ENCODE assay signal across 15 mouse cellular contexts in the genomic region with DNA sequence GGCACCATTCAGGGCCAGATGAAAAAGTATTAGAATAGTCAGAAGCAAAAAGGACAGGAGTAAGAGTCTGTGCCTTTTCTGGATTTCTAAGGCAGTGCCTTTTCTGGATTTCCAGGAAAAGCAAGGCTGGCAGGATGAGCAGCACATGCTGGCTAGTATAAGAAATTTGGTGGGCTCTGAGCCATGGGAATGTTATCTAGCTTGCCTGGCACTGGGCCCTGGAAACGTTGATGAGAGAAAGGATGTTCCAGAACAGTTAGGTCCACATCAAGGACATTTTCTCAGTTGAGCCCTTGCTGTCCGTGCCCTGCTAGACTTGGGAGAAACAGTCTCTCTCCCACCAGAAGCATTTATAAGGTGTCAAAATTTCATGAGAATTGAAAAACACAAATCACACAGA.
DNase-seq lines count a peak whose midpoint lies in the region; ATAC-seq lines count a peak whose summit lies in the region.
"Had no signal": no experiment of that assay in that cellular context is flagged by ENCODE, and none has a peak within 500 bp of the region (broad histone marks: within the 10 kb centered on the region; RNA-seq: fewer than 3 reads in every experiment).

No protein-coding gene starts in this region.

- no peaks in the 10 kb centered on the region for H3K36me3 ChIP-seq in heart, embryonic 11.5 days (ENCODE audit: control insufficient read depth, insufficient read depth, low read length)
- H3K36me3 ChIP-seq: hindbrain, embryonic 15.5 days; limb, embryonic 15.5 days; stomach, embryonic 15.5 days had no signal

- peak; percentile 96 for DNase-seq in heart, adult 11 months
- DNase-seq in urinary bladder, postnatal 14 days (ENCODE audit: low spot score) = peak; percentile 11
- DNase-seq in urinary bladder, adult 18-20 months (ENCODE audit: low spot score in 2 of 2) = no peak
- peak; percentile 80 for DNase-seq in heart, adult 8-10 months (ENCODE audit: low spot score)
- DNase-seq in kidney, postnatal 10 days = no peak
- no peak for DNase-seq in layer of hippocampus, adult 8-10 months (ENCODE audit: low spot score in 2 of 2)
- DNase-seq: kidney, adult 9 months; layer of hippocampus, adult 9-11 months; thymus, postnatal 4 days had no signal

- no peak overlapping the region for H3K27ac ChIP-seq in heart, embryonic 11.5 days (ENCODE audit: low read depth, low read length)
- H3K27ac ChIP-seq: hindbrain, embryonic 15.5 days; limb, embryonic 15.5 days; macrophage; stomach, embryonic 15.5 days had no signal

- ATAC-seq in heart, embryonic 11.5 days (replicated peaks; ENCODE audit: insufficient number of reproducible peaks, low FRiP score, low TSS enrichment) = no peak
- ATAC-seq: midbrain, embryonic 16.5 days had no signal

- no peaks in the 10 kb centered on the region for H3K9me3 ChIP-seq in heart, embryonic 11.5 days (replicated peaks; ENCODE audit: control insufficient read depth, low read length)
- H3K9me3 ChIP-seq: hindbrain, embryonic 15.5 days; limb, embryonic 15.5 days; stomach, embryonic 15.5 days had no signal

- WGBS in heart, embryonic 11.5 days (ENCODE audit: insufficient replicate concordance) = 64% methylated on average over 2 of the region's 2 CpGs

- H3K27me3 ChIP-seq in heart, embryonic 11.5 days (ENCODE audit: control insufficient read depth, insufficient read depth, low read length) = no peaks in the 10 kb centered on the region
- H3K27me3 ChIP-seq: hindbrain, embryonic 15.5 days; limb, embryonic 15.5 days; stomach, embryonic 15.5 days had no signal

- H3K4me3 ChIP-seq in heart, embryonic 11.5 days (ENCODE audit: low read depth, low read length) = no peak overlapping the region
- H3K4me3 ChIP-seq: hindbrain, embryonic 15.5 days; limb, embryonic 15.5 days; stomach, embryonic 15.5 days had no signal

- H3K9ac ChIP-seq in heart, embryonic 11.5 days (ENCODE audit: low read depth, low read length) = no peak overlapping the region
- H3K9ac ChIP-seq: hindbrain, embryonic 15.5 days; limb, embryonic 15.5 days; stomach, embryonic 15.5 days had no signal

- peaks cover 3% of the 10 kb centered on the region; the same call in 1 of the 2 replicates for H3K4me1 ChIP-seq in heart, embryonic 11.5 days (ENCODE audit: control insufficient read depth, insufficient read depth, low read length)
- H3K4me1 ChIP-seq: hindbrain, embryonic 15.5 days; limb, embryonic 15.5 days; stomach, embryonic 15.5 days had no signal

- no peak overlapping the region for H3K4me2 ChIP-seq in heart, embryonic 11.5 days
- H3K4me2 ChIP-seq: hindbrain, embryonic 15.5 days; limb, embryonic 15.5 days; stomach, embryonic 15.5 days had no signal

Comparison
In these comparisons a context has a peak if more than half of its experiments do, and no peak if none do; other contexts are left out.
1. DNase-seq: peak in heart, adult 11 months (single experiment), urinary bladder, postnatal 14 days (single experiment) and heart, adult 8-10 months (single experiment); none in urinary bladder, adult 18-20 months (0 of 2), kidney, postnatal 10 days (single experiment) and layer of hippocampus, adult 8-10 months (0 of 2).